Mouse (Mus musculus): ENCODE results near the gene Prpsap1. TPM values are rescaled to one million over a fixed set of nuclear protein-coding genes. Genes with fewer than 3 reads are reported as not detected.

The Prpsap1 gene
- total RNA-seq (2023), result 10 to 100 TPM; 32.5 to 33.0 TPM

GRCm38 (mm10) chr11:116493795-116494252 is at the start of gene Prpsap1:
Gene Prpsap1 (minus strand): TSS chr11:116494202.

DNA sequence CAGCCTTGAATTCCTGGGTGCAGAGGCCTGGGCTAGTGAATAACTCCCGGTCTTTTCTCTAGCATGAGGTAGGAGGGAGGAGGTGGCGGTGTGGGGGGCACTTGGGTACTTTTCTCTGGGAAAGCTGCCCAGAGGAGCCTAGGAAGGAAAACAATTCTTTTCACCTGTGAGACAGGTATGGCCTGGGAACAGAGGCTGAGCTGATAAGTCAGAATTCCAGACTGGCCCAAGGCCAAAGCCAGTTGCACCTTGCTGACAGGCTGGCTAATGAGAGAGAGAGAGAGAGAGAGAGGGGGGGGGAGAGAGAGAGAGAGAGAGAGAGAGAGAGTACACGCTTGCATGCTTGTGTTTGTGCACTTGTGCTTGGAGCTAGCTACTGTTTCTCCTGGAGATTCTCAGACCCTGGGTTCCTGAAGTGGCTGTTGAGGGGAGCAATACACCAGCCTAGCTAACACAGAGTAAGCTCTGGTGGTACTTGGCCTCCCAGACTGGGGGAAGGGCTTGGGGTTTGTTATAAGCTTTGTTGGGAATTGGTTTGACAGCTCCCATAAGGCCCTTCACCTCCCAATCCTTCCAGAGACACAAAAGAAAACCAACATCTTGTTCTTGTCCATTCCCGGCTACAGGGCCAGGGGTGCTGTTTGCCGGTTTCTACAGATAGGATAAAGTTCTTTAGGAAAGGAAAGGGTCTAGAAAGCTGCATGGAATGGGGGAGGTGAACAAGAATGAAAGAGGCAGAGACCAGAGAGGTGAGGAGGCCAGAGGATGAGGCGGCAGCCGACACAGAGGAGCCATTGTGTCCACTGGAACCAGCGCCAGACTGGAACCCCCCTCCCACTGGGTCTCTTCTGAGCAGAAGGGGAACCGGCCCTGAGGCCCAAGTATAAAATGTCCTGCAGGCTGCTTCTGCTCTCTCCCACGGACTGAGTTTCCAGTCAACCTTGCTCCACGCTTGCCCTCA is 36.5 kb upstream of the Prpsap1 start, which contains the start of gene Sphk1:
Gene Sphk1 (plus strand): TSS at position 739 of the 961 bp plus-strand sequence.

GRCm38 (mm10) chr11:116466141-116466540 is 27.9 kb downstream of the Prpsap1 start, which contains the start of gene Qrich2:
Gene Qrich2 (minus strand): TSS chr11:116466241.

DNA sequence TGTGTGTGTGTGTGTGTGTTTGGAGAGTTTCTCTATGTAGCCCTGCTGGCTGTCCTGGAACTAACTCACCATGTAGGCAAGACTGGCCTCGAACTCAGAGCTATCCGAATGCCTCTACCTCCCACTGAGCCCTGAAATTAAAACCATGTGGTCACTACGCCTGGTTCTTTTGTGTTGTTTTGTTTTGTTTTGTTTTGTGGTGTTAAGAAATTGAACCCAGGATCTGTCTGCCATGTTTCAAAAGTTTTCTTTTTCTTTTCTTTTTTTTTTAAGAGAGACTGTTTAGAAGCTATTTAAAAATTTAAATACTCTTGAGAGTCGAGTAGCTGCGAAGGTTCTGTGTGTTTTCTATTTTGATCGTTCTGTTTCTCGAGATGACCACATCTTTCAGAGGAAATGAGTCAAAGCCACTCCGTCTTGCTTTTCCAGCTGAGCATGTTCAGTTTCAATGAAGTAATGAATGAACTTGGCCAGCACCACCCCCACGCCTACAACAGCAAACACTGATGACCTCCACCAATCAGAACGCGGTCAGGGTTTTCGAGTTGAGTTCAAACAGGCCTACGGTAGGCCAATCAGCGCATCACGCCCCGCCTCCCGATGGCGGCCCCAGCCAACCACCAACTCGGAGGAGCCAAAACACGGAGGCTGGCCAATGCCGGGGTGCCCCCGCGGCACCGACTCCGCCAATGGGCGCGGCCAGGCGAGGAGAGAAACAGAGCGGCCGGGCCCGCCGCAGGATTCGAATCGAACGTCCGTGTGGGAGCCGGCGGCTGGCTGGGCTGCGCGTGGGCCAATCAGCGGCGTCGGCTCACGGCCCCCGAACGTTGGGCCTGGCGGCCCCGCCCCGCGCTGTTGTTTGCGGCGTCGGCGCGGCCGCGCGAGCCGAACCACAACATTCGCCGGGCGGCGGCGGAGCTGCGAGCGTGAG is 60.4 kb downstream of the Prpsap1 start, which contains the start of gene Ubald2:
Gene Ubald2 (plus strand): TSS at position 739 of the 931 bp plus-strand sequence.

Other genes starting within 250 kb of the Prpsap1 start
- 10 to 100 TPM; 36.8 to 39.4 TPM for gene Srp68, start 220.0 kb downstream of the Prpsap1 start, total RNA-seq (2023)
- not detected for gene Galr2, start 213.3 kb downstream of the Prpsap1 start, total RNA-seq (2023)
- gene Exoc7, start 187.0 kb downstream of the Prpsap1 start, total RNA-seq (2023), result 10 to 100 TPM; 37.1 to 42.5 TPM
- gene Foxj1, start 158.8 kb downstream of the Prpsap1 start, total RNA-seq (2023), result under 1 TPM in 1 of 2 experiments, not detected in 1; 0.22 TPM
- gene Rnf157, start 81.2 kb downstream of the Prpsap1 start, total RNA-seq (2023), result 1 to 10 TPM; 3.0 to 4.9 TPM
- gene Ubald2, start 60.1 kb downstream of the Prpsap1 start, total RNA-seq (2023), result 10 to 100 TPM; 69.9 to 86.6 TPM
- under 1 TPM in 1 of 2 experiments, not detected in 1; 0.15 TPM for gene Qrich2, start 28.0 kb downstream of the Prpsap1 start, total RNA-seq (2023)
- 10 to 100 TPM in 1 of 2 experiments, 1 to 10 TPM in 1; 7.0 to 13.9 TPM for gene Sphk1, start 36.7 kb upstream of the Prpsap1 start, total RNA-seq (2023)
- 1 to 10 TPM; 9.3 to 9.6 TPM for gene Ube2o, start 87.2 kb upstream of the Prpsap1 start, total RNA-seq (2023)
- gene Aanat, start 92.2 kb upstream of the Prpsap1 start, total RNA-seq (2023), result not detected
- gene Rhbdf2, start 132.8 kb upstream of the Prpsap1 start, total RNA-seq (2023), result 10 to 100 TPM; 75.8 to 91.1 TPM
- not detected for gene Prcd, start 159.3 kb upstream of the Prpsap1 start, total RNA-seq (2023)
- gene Cygb, start 160.1 kb upstream of the Prpsap1 start, total RNA-seq (2023), result not detected